Mouse (Mus musculus) limb, embryonic 14.5 days (tissue): ENCODE data around the gene Deup1. TPM values are rescaled to one million over a fixed set of nuclear protein-coding genes. Genes with fewer than 3 reads are reported as not detected.

ENCODE experiments used
- ATAC-seq: fragments of 200-750 bp; cut with Nextera tagmentation; 2 replicates; pipeline ENCODE4 v1.8.0; 2017; ENCODE audit warnings: low read depth, moderate number of reproducible peaks, moderate TSS enrichment; ENCODE audit not compliant: low FRiP score
- DNase-seq: peaks from one replicate; pipeline ENCODE4 v3.0.0-alpha.2; 2015; ENCODE audit warnings: low spot score
- H3K27ac ChIP-seq: fragments of 300-500 bp; sonication (generic); replicated peaks from 2 replicates; pipeline ENCODE4 v1.5.1; 2014; ENCODE audit warnings: low read depth, mild to moderate bottlenecking, low read length, moderate library complexity, mixed read lengths
- H3K27me3 ChIP-seq: fragments of 300-500 bp; sonication (generic); 2 replicates; pipeline ENCODE4 v1.6.1; 2014; ENCODE audit warnings: low read length, mixed read lengths; ENCODE audit not compliant: control insufficient read depth, insufficient read depth
- H3K36me3 ChIP-seq: fragments of 300-500 bp; sonication (generic); 2 replicates; pipeline ENCODE4 v1.6.1; 2014; ENCODE audit warnings: mild to moderate bottlenecking, low read length, moderate library complexity, mixed read lengths; ENCODE audit not compliant: control insufficient read depth, insufficient read depth
- H3K4me1 ChIP-seq: fragments of 300-500 bp; sonication (generic); 2 replicates; pipeline ENCODE4 v1.6.1; 2014; ENCODE audit warnings: antibody characterized with exemption, low read length, mixed read lengths; ENCODE audit not compliant: control insufficient read depth, insufficient read depth
- H3K4me2 ChIP-seq: fragments of 300-500 bp; sonication (generic); replicated peaks from 2 replicates; pipeline ENCODE4 v1.6.1; 2014; ENCODE audit warnings: low read depth, mild to moderate bottlenecking, low read length, moderate library complexity; ENCODE audit not compliant: severe bottlenecking
- H3K4me3 ChIP-seq: fragments of 300-500 bp; sonication (generic); replicated peaks from 2 replicates; pipeline ENCODE4 v1.5.1; 2014; ENCODE audit warnings: low read length
- H3K9ac ChIP-seq: fragments of 300-500 bp; sonication (generic); 2 replicates; pipeline ENCODE4 v1.6.1; 2014; ENCODE audit warnings: mild to moderate bottlenecking, low read depth, low read length, moderate library complexity; ENCODE audit not compliant: severe bottlenecking
- H3K9me3 ChIP-seq: fragments of 300-500 bp; sonication (generic); 2 replicates; pipeline ENCODE4 v1.6.1; 2016; ENCODE audit warnings: low read length; ENCODE audit not compliant: control insufficient read depth
- POLR2A ChIP-seq: fragments of 200-500 bp; IDR thresholded peaks from 2 replicates; pipeline ENCODE4 v1.8.0; 2012; ENCODE audit warnings: inconsistent platforms, mild to moderate bottlenecking, moderate library complexity, borderline replicate concordance; ENCODE audit not compliant: insufficient read depth, insufficient read length; ENCODE audit errors: extremely low read depth
- WGBS: fragments of 180-500 bp; shearing (Covaris S2); extraction: QIAGEN DNeasy Blood & Tissue Kit; methylation state at CpG from one replicate; pipeline ENCODE4 v1.1.7; 2014; 5-methylcytosine and 5-hydroxymethylcytosine counted together
- polyA plus RNA-seq, 2 experiments: library from polyadenylated mRNA; depleted of rRNA in 1 of 2; stranded (reverse) in 1 of 2; unstranded in 1 of 2; fragments of >200 nt; fragmentation: Nextera tagmentation in 1 of 2; extraction: Ambion mirVana in 1 of 2; gene quantifications; 2 replicates each; pipeline versions ENCODE4 v1.2.1 to v1.2.3; 2012 to 2014

The Deup1 gene
- polyA plus RNA-seq (2012; rRNA removed) = 0.10 and 0.13 TPM in 2 replicates
- 0.39 TPM in 1 of 2 replicates, not detected in the other for polyA plus RNA-seq (2014; fragmentation: Nextera tagmentation; extraction: Ambion mirVana)

GRCm38 (mm10) chr9:15627785-15628287 lies at the start of gene Deup1:
Deup1 (minus strand) TSS chr9:15627933.
- H3K4me3 ChIP-seq = peak within 1 kb of the TSS; percentile 30
- H3K36me3 ChIP-seq = no peaks in the 10 kb centered on the region
- no peak within 1 kb of the TSS for H3K27ac ChIP-seq
- H3K9ac ChIP-seq = peak within 1 kb of the TSS; percentile 41; the same call in 1 of the 2 replicates
- H3K4me1 ChIP-seq = peaks cover 7% of the 10 kb centered on the region
- ATAC-seq (no peak; the same call in 1 of the 2 replicates), DNase-seq (peak; percentile 44)
- WGBS = 3% methylated on average over 14 of the region's 28 CpGs
- peak within 1 kb of the TSS; percentile 56 for H3K4me2 ChIP-seq
- H3K27me3 ChIP-seq = 0 out of 2 replicates have a peak, but pooled peaks cover 3% of the 10 kb centered on the region
- TF ChIP-seq POLR2A = no peak
- no peaks in the 10 kb centered on the region for H3K9me3 ChIP-seq

DNA sequence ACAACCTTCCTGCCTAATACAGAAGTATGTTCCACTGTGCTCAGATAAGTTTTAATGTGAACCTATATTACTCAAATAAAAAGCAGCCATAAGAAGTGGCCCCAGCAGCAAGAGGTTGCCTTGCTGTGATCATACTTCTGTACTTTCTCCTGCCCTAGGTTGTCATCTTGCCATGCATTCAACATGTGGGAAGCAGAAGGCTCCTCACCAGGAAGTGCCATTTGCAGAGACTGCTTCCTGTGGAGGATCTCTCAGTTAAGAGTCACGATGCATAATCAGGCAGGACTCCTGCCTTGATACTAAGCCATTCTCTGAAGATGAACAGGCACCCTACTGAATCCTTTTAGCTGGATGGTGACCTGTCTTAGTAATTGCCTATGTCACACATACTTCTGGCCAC lies 44.5 kb upstream of the Deup1 start:
- 56% methylated on average over 1 of the region's 1 CpGs for WGBS
- Histone ChIP-seq H3K9ac (no peak overlapping the region), H3K4me3 (no peak overlapping the region), H3K27me3 (no peaks in the 10 kb centered on the region), H3K27ac (no peak overlapping the region), H3K36me3 (no peaks in the 10 kb centered on the region), H3K4me2 (no peak overlapping the region), H3K9me3 (no peaks in the 10 kb centered on the region), H3K4me1 (no peaks in the 10 kb centered on the region)
- TF ChIP-seq POLR2A = no peak
- DNase-seq = no peak
- no peak for ATAC-seq

DNA sequence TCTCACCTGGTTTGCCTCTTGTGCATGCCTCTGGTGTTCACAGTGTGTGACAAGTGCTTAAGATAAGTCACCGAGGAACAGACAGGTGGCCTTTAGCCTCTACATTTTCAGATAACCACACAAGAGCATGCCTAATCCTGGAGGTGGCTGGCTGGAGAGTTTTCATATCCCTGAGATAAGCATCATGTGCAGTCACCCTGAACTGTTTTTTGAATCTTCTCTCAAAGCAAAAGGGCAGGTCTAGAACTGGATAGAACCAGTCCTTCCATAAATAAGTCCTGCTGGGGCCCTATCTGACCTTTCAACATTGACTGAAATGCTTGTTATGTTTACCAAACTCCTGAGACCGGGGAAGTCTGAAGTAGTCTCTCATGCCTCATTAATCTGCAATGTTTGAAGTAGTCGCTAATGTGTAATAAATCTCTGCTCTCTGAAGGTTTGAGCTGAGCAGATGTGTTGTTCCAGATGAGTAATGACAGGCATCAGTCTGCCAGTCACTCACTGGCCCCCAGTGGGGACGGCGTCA lies 42.3 kb upstream of the Deup1 start:
- H3K27me3 ChIP-seq = no peaks in the 10 kb centered on the region
- 26% methylated on average over 5 of the region's 5 CpGs for WGBS
- H3K27ac ChIP-seq = no peak overlapping the region
- no peaks in the 10 kb centered on the region for H3K4me1 ChIP-seq
- H3K4me2 ChIP-seq = no peak overlapping the region
- no peak for TF ChIP-seq POLR2A
- DNase-seq (no peak), ATAC-seq (no peak)
- H3K4me3 ChIP-seq = no peak overlapping the region
- H3K9ac ChIP-seq = no peak overlapping the region
- no peaks in the 10 kb centered on the region for H3K9me3 ChIP-seq
- no peaks in the 10 kb centered on the region for H3K36me3 ChIP-seq

DNA sequence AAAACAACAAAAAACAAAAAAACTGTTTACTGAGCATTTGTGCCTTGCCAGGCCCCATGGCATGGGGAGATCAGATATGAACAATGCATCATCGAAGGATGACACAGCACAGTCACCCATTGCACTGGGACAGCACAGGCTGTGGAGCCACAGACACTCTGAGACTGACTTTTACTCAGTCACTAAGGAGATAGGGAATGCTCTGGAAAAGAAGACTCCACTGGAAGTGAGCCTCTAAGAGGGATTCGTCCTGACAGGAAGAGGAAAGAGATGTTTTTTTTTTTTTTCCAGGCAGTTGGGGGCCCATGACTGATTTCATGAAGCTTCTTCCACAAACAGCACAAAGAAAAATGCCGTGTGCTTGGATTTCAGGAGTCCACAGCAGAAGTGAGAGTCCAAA lies 41.7 kb upstream of the Deup1 start:
- no peaks in the 10 kb centered on the region for H3K9me3 ChIP-seq
- no peak for ATAC-seq
- no peak for TF ChIP-seq POLR2A
- no peak overlapping the region for H3K4me3 ChIP-seq
- no peak overlapping the region for H3K9ac ChIP-seq
- H3K27ac ChIP-seq = no peak overlapping the region
- H3K4me2 ChIP-seq = no peak overlapping the region
- WGBS = 62% methylated on average over 3 of the region's 3 CpGs
- DNase-seq = no peak
- no peaks in the 10 kb centered on the region for H3K36me3 ChIP-seq
- no peaks in the 10 kb centered on the region for H3K27me3 ChIP-seq
- H3K4me1 ChIP-seq = no peaks in the 10 kb centered on the region

DNA sequence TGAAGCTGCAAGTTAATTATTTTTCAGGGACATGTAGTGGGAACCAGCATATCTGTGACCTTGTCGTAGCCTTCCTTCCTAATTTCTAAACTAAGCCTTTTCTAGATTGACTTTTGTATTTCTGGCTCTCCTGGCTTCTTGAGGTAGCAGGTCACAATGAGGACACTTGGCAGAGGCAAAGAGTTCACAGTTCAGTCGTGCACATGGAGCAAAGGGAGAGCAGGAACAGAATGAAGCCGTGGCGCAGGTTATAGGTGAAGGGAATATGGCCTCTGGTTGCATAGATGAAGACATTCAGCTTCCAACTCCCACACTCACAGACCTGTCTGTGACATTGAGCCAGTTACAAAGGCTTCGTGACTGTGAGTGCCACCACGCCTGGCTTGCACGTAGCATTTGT lies 36.9 kb upstream of the Deup1 start:
- Histone ChIP-seq H3K9me3 (no peaks in the 10 kb centered on the region), H3K9ac (no peak overlapping the region), H3K27ac (no peak overlapping the region), H3K4me3 (no peak overlapping the region), H3K4me2 (no peak overlapping the region), H3K4me1 (no peaks in the 10 kb centered on the region), H3K27me3 (no peaks in the 10 kb centered on the region), H3K36me3 (no peaks in the 10 kb centered on the region)
- WGBS = 82% methylated on average over 7 of the region's 7 CpGs
- no peak for TF ChIP-seq POLR2A
- no peak for ATAC-seq
- no peak for DNase-seq
